In the genomic region with DNA sequence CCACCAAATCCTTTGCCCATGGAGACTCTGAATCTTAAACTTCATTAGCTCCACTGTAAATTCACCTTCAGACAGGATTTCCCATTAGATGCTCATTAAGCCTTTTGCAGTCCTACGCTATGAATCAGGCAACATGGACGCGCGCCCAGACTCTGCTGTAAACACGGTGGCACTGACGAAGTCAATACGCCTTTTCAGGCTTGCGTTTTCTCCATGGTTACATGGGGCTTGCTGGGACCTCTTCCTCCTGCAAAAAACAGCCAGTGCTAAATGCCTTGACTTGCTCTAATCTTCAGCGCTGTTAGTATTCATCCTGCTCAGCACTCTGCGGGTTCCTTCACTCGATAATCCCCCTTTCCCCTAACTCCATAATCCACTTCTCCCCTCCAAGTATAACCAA, we compare ENCODE assay signal across 7 mouse cellular contexts.
DNase-seq lines count a peak whose midpoint lies in the region; ATAC-seq and TF ChIP-seq lines count a peak whose summit lies in the region.

No protein-coding gene starts in this region.

- no peaks in the 10 kb centered on the region for H3K36me3 ChIP-seq in lung, embryonic 14.5 days (ENCODE audit: insufficient read depth)
- H3K36me3 ChIP-seq in neural tube, embryonic 12.5 days = no peaks in the 10 kb centered on the region

- TF ChIP-seq CTCF in lung, embryonic 14.5 days (IDR thresholded peaks at IDR 0.05; ENCODE audit: low read depth) = no peak
- no peak for TF ChIP-seq CTCF in lung, adult 2 months (IDR thresholded peaks at IDR 0.05; ENCODE audit: insufficient read depth, low read length)

- H3K4me2 ChIP-seq in lung, embryonic 14.5 days = 0 out of 2 replicates have a peak overlapping the region, but pooled peaks have one; percentile 7
- 0 out of 2 replicates have a peak overlapping the region, but pooled peaks have one; percentile 12 for H3K4me2 ChIP-seq in neural tube, embryonic 12.5 days (replicated peaks)

- no peak for TF ChIP-seq POLR2A in lung, adult 2 months (IDR thresholded peaks at IDR 0.05; ENCODE audit: borderline replicate concordance, extremely low read depth, low read depth, low read length)

- H3K27ac ChIP-seq in lung, embryonic 14.5 days (ENCODE audit: low read depth) = no peak overlapping the region
- H3K27ac ChIP-seq in neural tube, embryonic 12.5 days = no peak overlapping the region

- H3K4me3 ChIP-seq in lung, embryonic 14.5 days (ENCODE audit: low read depth, low read length) = no peak overlapping the region
- no peak overlapping the region for H3K4me3 ChIP-seq in lung, adult 2 months (replicated peaks; ENCODE audit: extremely low read depth, low read depth, low read length)
- no peak overlapping the region for H3K4me3 ChIP-seq in neural tube, embryonic 12.5 days

- 23% methylated on average over 11 of the region's 11 CpGs for WGBS in lung, embryonic 14.5 days
- 35% methylated on average over 11 of the region's 11 CpGs for WGBS in lung, adult 2 months
- 30% methylated on average over 11 of the region's 11 CpGs for WGBS in neural tube, embryonic 12.5 days

- no peaks in the 10 kb centered on the region for H3K27me3 ChIP-seq in lung, embryonic 14.5 days (ENCODE audit: insufficient read depth, low read length)
- H3K27me3 ChIP-seq in neural tube, embryonic 12.5 days (replicated peaks) = no peaks in the 10 kb centered on the region

- DNase-seq in lung, embryonic 14.5 days = peak; percentile 88
- DNase-seq in lung, adult 2 months = no peak
- peak; percentile 24 to 35 for DNase-seq in frontal cortex, postnatal 14 days (ENCODE audit: low spot score in 2 of 2)
- DNase-seq in left cerebral cortex, adult 18-20 months (ENCODE audit: low spot score in 2 of 2) = peak; percentile 70 to 74
- DNase-seq in spleen, postnatal 10 days (ENCODE audit: low spot score in 2 of 2) = no peak
- no peak for DNase-seq in thymus, postnatal 10 days (ENCODE audit: low spot score in 2 of 2)

- H3K9ac ChIP-seq in lung, embryonic 14.5 days = no peak overlapping the region
- no peak overlapping the region for H3K9ac ChIP-seq in neural tube, embryonic 12.5 days

- ATAC-seq in lung, embryonic 14.5 days (ENCODE audit: insufficient read depth) = peak; percentile 91
- ATAC-seq in neural tube, embryonic 12.5 days (ENCODE audit: low FRiP score, low read depth) = peak; percentile 76

- H3K4me1 ChIP-seq in lung, embryonic 14.5 days (ENCODE audit: insufficient read depth) = no peaks in the 10 kb centered on the region
- H3K4me1 ChIP-seq in lung, adult 2 months (ENCODE audit: control insufficient read depth, insufficient read depth, low read length) = no peaks in the 10 kb centered on the region
- peaks cover 8% of the 10 kb centered on the region; the same call in 1 of the 2 replicates for H3K4me1 ChIP-seq in neural tube, embryonic 12.5 days

- no peaks in the 10 kb centered on the region for H3K9me3 ChIP-seq in lung, embryonic 14.5 days (ENCODE audit: low read depth, low read length)
- no peaks in the 10 kb centered on the region for H3K9me3 ChIP-seq in neural tube, embryonic 12.5 days

Comparison
In these comparisons a context has a peak if more than half of its experiments do, and no peak if none do; other contexts are left out.
1. DNase-seq: peak in lung, embryonic 14.5 days (single experiment), frontal cortex, postnatal 14 days (2 of 2) and left cerebral cortex, adult 18-20 months (2 of 2); none in lung, adult 2 months (single experiment), spleen, postnatal 10 days (0 of 2) and thymus, postnatal 10 days (0 of 2).